Mouse (Mus musculus) kidney, postnatal 10 days (tissue): ENCODE results near the gene Pacsin1.

Experiments
- DNase-seq: peaks from one replicate; pipeline ENCODE4 v3.0.0; 2021; ENCODE audit warnings: mixed read lengths

The Pacsin1 gene

GRCm38 (mm10) chr17:27726527-27726926 lies 71.2 kb downstream of the Pacsin1 start:
- DNase-seq = no peak

- no peak for DNase-seq
Observed at GRCm38 (mm10) chr17:27728770-27729169, 73.5 kb downstream of the Pacsin1 start, which contains the start of gene Spdef. Spdef (minus strand) TSS chr17:27728955.

GRCm38 (mm10) chr17:27732152-27732551 lies 76.8 kb downstream of the Pacsin1 start:
- DNase-seq = no peak

GRCm38 (mm10) chr17:27732694-27733093 lies 77.4 kb downstream of the Pacsin1 start:
- no peak for DNase-seq

DNA sequence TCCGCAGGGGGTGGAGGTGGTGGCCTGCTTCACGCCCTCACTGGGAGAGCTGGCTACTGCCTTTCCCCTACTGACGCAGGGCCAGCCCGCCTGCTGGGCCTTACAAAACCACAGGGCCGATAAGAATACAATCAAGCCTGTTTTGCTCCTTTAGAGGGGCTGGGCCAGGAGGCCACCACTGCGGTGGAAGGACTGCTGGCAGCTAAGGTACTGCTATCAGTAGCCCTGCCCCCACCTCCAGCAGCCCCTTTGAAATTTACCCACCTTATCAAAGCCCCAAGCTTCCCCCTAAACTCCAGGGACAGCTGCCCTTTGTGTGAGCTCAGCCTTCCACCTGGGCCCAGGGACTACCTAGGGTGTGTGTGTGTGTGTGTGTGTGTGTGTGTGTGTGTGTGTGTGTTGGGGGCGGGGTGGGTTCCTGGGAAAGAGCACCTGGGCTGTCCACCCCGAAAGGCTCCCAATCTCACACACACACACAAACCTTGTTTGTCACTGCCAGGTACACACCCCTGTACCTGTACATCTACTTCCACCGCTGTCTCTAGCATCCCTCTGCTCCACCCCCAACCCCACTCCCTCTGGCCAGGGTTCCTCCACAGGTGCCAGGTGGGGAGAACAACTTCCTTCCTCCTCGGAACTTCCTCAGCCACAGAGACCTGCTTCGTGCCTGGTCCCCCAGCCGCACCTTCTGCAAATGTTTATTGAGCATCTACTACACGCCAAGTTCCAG lies 79.2 kb downstream of the Pacsin1 start:
- DNase-seq = no peak

DNA sequence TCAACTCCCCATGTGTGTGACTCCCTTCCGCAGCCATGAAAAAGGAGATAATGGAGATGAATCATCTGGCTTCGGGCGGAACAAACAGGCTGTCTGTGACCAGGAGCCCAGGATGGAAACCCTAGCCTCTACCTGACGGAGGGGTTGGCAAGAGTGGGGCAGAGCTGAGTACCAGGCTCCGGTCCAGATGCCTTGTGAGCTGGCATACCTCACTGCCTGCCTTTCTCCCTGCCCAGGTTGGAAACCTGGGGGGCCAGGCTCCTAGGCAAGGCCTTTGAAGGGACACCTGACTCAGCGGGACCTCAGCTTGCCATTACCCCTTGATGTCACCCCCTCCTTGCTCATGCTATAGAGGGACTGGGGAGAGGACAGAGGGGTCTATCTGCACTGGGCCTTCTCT lies 85.7 kb downstream of the Pacsin1 start:
- no peak for DNase-seq

- no peak for DNase-seq
Observed at GRCm38 (mm10) chr17:27746446-27746845, 91.1 kb downstream of the Pacsin1 start.

DNA sequence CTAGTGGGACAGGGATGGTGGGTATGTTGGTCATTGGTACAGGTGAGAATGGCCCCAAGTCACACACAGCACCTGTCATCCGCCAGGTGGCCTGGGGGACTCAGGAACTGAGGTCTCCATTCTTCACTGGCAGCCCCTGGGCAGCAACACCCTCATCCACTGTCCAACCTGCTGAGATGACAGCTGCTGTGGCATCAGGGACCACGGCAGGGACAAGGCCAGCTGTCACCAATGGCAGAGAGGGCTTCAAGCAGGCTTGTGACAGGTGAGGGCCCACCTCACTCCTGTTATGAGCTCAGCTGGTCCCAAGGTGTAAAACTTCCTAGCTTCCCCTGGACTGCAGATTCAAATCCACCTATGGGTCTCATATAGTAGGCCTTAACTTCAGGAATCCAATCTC lies 92.8 kb downstream of the Pacsin1 start:
- DNase-seq = no peak

- no peak for DNase-seq
Observed at GRCm38 (mm10) chr17:27750451-27750942, 95.2 kb downstream of the Pacsin1 start.

DNA sequence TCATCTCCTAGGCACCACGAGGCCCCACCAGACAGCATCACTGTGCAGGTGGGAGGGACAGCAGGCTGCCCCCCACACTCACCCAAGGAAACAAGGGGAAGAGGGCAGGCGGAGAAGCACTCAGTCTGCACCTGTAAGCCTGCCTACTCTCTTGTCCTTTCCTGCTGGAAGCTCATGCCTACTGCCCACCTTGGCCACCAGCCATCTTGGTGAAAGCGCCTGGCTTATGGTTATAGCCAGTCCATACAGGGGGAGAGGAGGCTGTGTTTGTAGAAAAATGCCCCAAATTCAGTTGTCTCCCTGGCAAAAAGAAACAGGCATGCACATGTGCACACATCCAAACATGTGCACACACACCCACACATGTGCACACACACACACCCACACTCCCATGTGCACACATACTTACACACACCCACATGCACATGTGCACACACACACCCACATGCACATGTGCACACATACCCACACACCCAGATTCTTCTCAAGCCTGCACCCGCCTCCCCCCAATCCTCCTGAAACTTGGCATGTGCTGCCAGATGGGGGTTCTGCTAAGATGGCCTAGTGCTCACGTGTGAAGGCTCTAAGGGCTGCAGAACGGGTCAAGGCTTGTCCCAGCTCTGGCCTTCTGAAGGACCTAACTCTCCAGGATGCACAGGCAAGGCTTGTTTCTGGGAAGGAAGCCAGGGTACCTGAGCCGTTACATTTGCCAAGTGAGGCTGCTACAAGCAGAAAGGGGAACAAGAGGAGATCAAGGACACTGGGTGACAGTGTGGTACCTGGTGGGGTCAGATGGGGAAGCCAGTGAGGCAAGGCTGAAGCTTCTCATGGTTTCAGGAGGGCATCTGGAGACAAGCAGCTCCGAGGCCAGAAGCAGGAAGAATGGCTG lies 96.2 kb downstream of the Pacsin1 start:
- DNase-seq = no peak

DNA sequence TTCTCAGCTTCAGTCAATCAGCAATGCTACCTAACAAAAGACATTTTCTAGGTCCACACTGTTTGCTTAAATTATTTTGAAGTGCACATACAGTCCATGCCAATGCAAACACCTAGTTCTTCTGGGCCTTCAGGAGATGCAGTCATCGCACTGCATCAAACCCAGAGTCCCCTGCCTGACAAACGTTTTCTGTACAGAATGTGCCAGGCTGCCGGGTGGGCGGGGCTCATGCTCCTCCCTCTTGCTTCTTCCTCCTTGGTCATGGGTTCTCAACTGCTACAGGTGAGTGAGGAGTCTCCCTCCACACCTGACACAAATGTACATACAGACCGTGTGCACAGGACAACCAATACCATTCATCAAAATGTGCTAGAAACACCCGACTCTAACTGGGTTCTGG lies 104.9 kb downstream of the Pacsin1 start:
- no peak for DNase-seq
